Mouse (Mus musculus): ENCODE measurements at regions not wholly inside any gene's neighbourhood (a gene's known extent, or its start where the extent isn't known, plus 50 kb on each side); places are given as distances from the start of the nearest gene placed in this dataset.
A peak's percentile ranks its signal among the peaks of the same experiment; 100 is the strongest.

- H3K4me1 ChIP-seq (replicated peaks; ENCODE audit: control insufficient read depth, insufficient read depth, low read length): no peaks in the 10 kb centered on the region
- DNase-seq (ENCODE audit: low spot score) (no peak), ATAC-seq (replicated peaks; ENCODE audit: low FRiP score) (no peak)
- 92% methylated on average over 3 of the region's 3 CpGs for WGBS
- H3K4me3 ChIP-seq (ENCODE audit: low read depth, low read length): no peak overlapping the region
- H3K36me3 ChIP-seq (ENCODE audit: control insufficient read depth, insufficient read depth, low read length): no peaks in the 10 kb centered on the region
- no peak overlapping the region for H3K9ac ChIP-seq (ENCODE audit: low read length)
- no peaks in the 10 kb centered on the region for H3K27me3 ChIP-seq (ENCODE audit: control insufficient read depth, insufficient read depth, low read length)
- H3K4me2 ChIP-seq (ENCODE audit: low read depth, low read length, severe bottlenecking): no peak overlapping the region
- no peak overlapping the region for H3K27ac ChIP-seq (ENCODE audit: low read depth, low read length)
- H3K9me3 ChIP-seq (ENCODE audit: control insufficient read depth, low read length): no peaks in the 10 kb centered on the region
Measured at GRCm38 (mm10) chr19:15348356-15348755, 598.8 kb downstream of the Psat1 start.

- Histone ChIP-seq H3K9ac (ENCODE audit: low read length) (no peak overlapping the region), H3K27ac (ENCODE audit: low read depth, low read length) (no peak overlapping the region), H3K4me2 (ENCODE audit: low read depth, low read length, severe bottlenecking) (no peak overlapping the region), H3K4me1 (replicated peaks; ENCODE audit: control insufficient read depth, insufficient read depth, low read length) (peaks cover 5% of the 10 kb centered on the region; the same call in 1 of the 2 replicates), H3K9me3 (ENCODE audit: control insufficient read depth, low read length) (no peaks in the 10 kb centered on the region), H3K36me3 (ENCODE audit: control insufficient read depth, insufficient read depth, low read length) (no peaks in the 10 kb centered on the region), H3K27me3 (ENCODE audit: control insufficient read depth, insufficient read depth, low read length) (no peaks in the 10 kb centered on the region), H3K4me3 (ENCODE audit: low read depth, low read length) (no peak overlapping the region)
- ATAC-seq (replicated peaks; ENCODE audit: low FRiP score): no peak
- 85% methylated on average over 1 of the region's 1 CpGs for WGBS
- DNase-seq (ENCODE audit: low spot score): no peak
Measured at GRCm38 (mm10) chr19:15342229-15342628, 604.9 kb downstream of the Psat1 start.

GRCm38 (mm10) chr19:15340305-15340983 is 606.7 kb downstream of the Psat1 start:
- no peak overlapping the region for H3K4me3 ChIP-seq (ENCODE audit: low read depth, low read length)
- peak; percentile 66 for DNase-seq (ENCODE audit: low spot score)

GRCm38 (mm10) chr19:15339979-15340304 is 607.2 kb downstream of the Psat1 start:
- Histone ChIP-seq H3K9me3 (ENCODE audit: control insufficient read depth, low read length) (no peaks in the 10 kb centered on the region), H3K4me2 (ENCODE audit: low read depth, low read length, severe bottlenecking) (no peak overlapping the region), H3K4me3 (ENCODE audit: low read depth, low read length) (no peak overlapping the region), H3K36me3 (ENCODE audit: control insufficient read depth, insufficient read depth, low read length) (no peaks in the 10 kb centered on the region), H3K27ac (ENCODE audit: low read depth, low read length) (peak overlapping the region; percentile 67; the same call in 1 of the 2 replicates), H3K27me3 (ENCODE audit: control insufficient read depth, insufficient read depth, low read length) (no peaks in the 10 kb centered on the region), H3K9ac (ENCODE audit: low read length) (0 out of 2 replicates have a peak overlapping the region, but pooled peaks have one; percentile 20), H3K4me1 (replicated peaks; ENCODE audit: control insufficient read depth, insufficient read depth, low read length) (peaks cover 5% of the 10 kb centered on the region; the same call in 1 of the 2 replicates)
- WGBS: 58% methylated on average over 11 of the region's 11 CpGs
- DNase-seq (ENCODE audit: low spot score) (no peak), ATAC-seq (replicated peaks; ENCODE audit: low FRiP score) (no peak; the same call in 1 of the 2 replicates)

More at GRCm38 (mm10) chr19:15340305-15340983, 606.7 kb downstream of the Psat1 start:
- Histone ChIP-seq H3K9ac (ENCODE audit: low read length) (no peak overlapping the region), H3K36me3 (ENCODE audit: control insufficient read depth, insufficient read depth, low read length) (no peaks in the 10 kb centered on the region), H3K27me3 (ENCODE audit: control insufficient read depth, insufficient read depth, low read length) (no peaks in the 10 kb centered on the region), H3K9me3 (ENCODE audit: control insufficient read depth, low read length) (no peaks in the 10 kb centered on the region), H3K27ac (ENCODE audit: low read depth, low read length) (peak overlapping the region; percentile 67), H3K4me2 (ENCODE audit: low read depth, low read length, severe bottlenecking) (0 out of 2 replicates have a peak overlapping the region, but pooled peaks have one; percentile 18), H3K4me1 (replicated peaks; ENCODE audit: control insufficient read depth, insufficient read depth, low read length) (peaks cover 5% of the 10 kb centered on the region; the same call in 1 of the 2 replicates)
- 41% methylated on average over 19 of the region's 19 CpGs for WGBS
- peak; percentile 87 for ATAC-seq (replicated peaks; ENCODE audit: low FRiP score)

GRCm38 (mm10) chr19:15330155-15330554 is 617.0 kb downstream of the Psat1 start:
- Histone ChIP-seq H3K9ac (ENCODE audit: low read length) (no peak overlapping the region), H3K4me1 (replicated peaks; ENCODE audit: control insufficient read depth, insufficient read depth, low read length) (no peaks in the 10 kb centered on the region; the same call in 1 of the 2 replicates), H3K27me3 (ENCODE audit: control insufficient read depth, insufficient read depth, low read length) (no peaks in the 10 kb centered on the region), H3K4me2 (ENCODE audit: low read depth, low read length, severe bottlenecking) (no peak overlapping the region), H3K36me3 (ENCODE audit: control insufficient read depth, insufficient read depth, low read length) (no peaks in the 10 kb centered on the region), H3K27ac (ENCODE audit: low read depth, low read length) (no peak overlapping the region), H3K9me3 (ENCODE audit: control insufficient read depth, low read length) (no peaks in the 10 kb centered on the region), H3K4me3 (ENCODE audit: low read depth, low read length) (no peak overlapping the region)
- 93% methylated on average over 3 of the region's 3 CpGs for WGBS
- no peak for ATAC-seq (replicated peaks; ENCODE audit: low FRiP score)
- no peak for DNase-seq (ENCODE audit: low spot score)

- Histone ChIP-seq H3K9me3 (ENCODE audit: control insufficient read depth, low read length) (no peaks in the 10 kb centered on the region), H3K4me2 (ENCODE audit: low read depth, low read length, severe bottlenecking) (no peak overlapping the region), H3K36me3 (ENCODE audit: control insufficient read depth, insufficient read depth, low read length) (no peaks in the 10 kb centered on the region), H3K27ac (ENCODE audit: low read depth, low read length) (no peak overlapping the region), H3K27me3 (ENCODE audit: control insufficient read depth, insufficient read depth, low read length) (no peaks in the 10 kb centered on the region), H3K4me1 (replicated peaks; ENCODE audit: control insufficient read depth, insufficient read depth, low read length) (no peaks in the 10 kb centered on the region), H3K9ac (ENCODE audit: low read length) (no peak overlapping the region), H3K4me3 (ENCODE audit: low read depth, low read length) (no peak overlapping the region)
- WGBS: 40% methylated on average over 6 of the region's 6 CpGs
- DNase-seq (ENCODE audit: low spot score) (no peak), ATAC-seq (replicated peaks; ENCODE audit: low FRiP score) (no peak)
Measured at GRCm38 (mm10) chr19:15299474-15299873, 647.7 kb downstream of the Psat1 start.

- Histone ChIP-seq H3K4me1 (replicated peaks; ENCODE audit: control insufficient read depth, insufficient read depth, low read length) (no peaks in the 10 kb centered on the region), H3K27me3 (ENCODE audit: control insufficient read depth, insufficient read depth, low read length) (no peaks in the 10 kb centered on the region), H3K9ac (ENCODE audit: low read length) (no peak overlapping the region), H3K4me3 (ENCODE audit: low read depth, low read length) (no peak overlapping the region), H3K9me3 (ENCODE audit: control insufficient read depth, low read length) (no peaks in the 10 kb centered on the region), H3K27ac (ENCODE audit: low read depth, low read length) (no peak overlapping the region), H3K4me2 (ENCODE audit: low read depth, low read length, severe bottlenecking) (no peak overlapping the region), H3K36me3 (ENCODE audit: control insufficient read depth, insufficient read depth, low read length) (no peaks in the 10 kb centered on the region)
- ATAC-seq (replicated peaks; ENCODE audit: low FRiP score): no peak
- DNase-seq (ENCODE audit: low spot score): no peak
- 90% methylated on average over 2 of the region's 2 CpGs for WGBS
Measured at GRCm38 (mm10) chr19:15285016-15285415, 662.1 kb downstream of the Psat1 start.

- Histone ChIP-seq H3K36me3 (ENCODE audit: control insufficient read depth, insufficient read depth, low read length) (no peaks in the 10 kb centered on the region), H3K4me1 (replicated peaks; ENCODE audit: control insufficient read depth, insufficient read depth, low read length) (no peaks in the 10 kb centered on the region), H3K4me3 (ENCODE audit: low read depth, low read length) (no peak overlapping the region), H3K9me3 (ENCODE audit: control insufficient read depth, low read length) (no peaks in the 10 kb centered on the region), H3K9ac (ENCODE audit: low read length) (no peak overlapping the region), H3K27ac (ENCODE audit: low read depth, low read length) (no peak overlapping the region), H3K4me2 (ENCODE audit: low read depth, low read length, severe bottlenecking) (no peak overlapping the region), H3K27me3 (ENCODE audit: control insufficient read depth, insufficient read depth, low read length) (no peaks in the 10 kb centered on the region)
- DNase-seq (ENCODE audit: low spot score): no peak
- ATAC-seq (replicated peaks; ENCODE audit: low FRiP score): no peak
- 53% methylated on average over 3 of the region's 3 CpGs for WGBS
Measured at GRCm38 (mm10) chr19:15242781-15243180, 644.9 kb upstream of the Tle4 start.

All from forebrain, embryonic 11.5 days (tissue).